Mouse (Mus musculus) limb, embryonic 15.5 days (tissue): Measurements from ENCODE around the gene Pdgfd. TPM values are rescaled to one million over a fixed set of nuclear protein-coding genes. Genes with fewer than 3 reads are reported as not detected.

Experiments used
- ATAC-seq: fragments of 200-750 bp; cut with Nextera tagmentation; 2 replicates; pipeline ENCODE4 v1.8.0; 2017; ENCODE audit warnings: low read depth, moderate TSS enrichment; ENCODE audit not compliant: insufficient number of reproducible peaks, low FRiP score, low TSS enrichment
- H3K27ac ChIP-seq: fragments of 300-500 bp; sonication (generic); 2 replicates; pipeline ENCODE4 v1.5.1; 2015; ENCODE audit warnings: moderate library complexity, mild to moderate bottlenecking, inconsistent platforms
- H3K27me3 ChIP-seq: fragments of 300-500 bp; sonication (generic); 2 replicates; pipeline ENCODE4 v1.6.1; 2015; ENCODE audit warnings: inconsistent platforms
- H3K36me3 ChIP-seq: fragments of 300-500 bp; sonication (generic); 2 replicates; pipeline ENCODE4 v1.6.1; 2015; ENCODE audit warnings: inconsistent platforms
- H3K4me1 ChIP-seq: fragments of 300-500 bp; sonication (generic); 2 replicates; pipeline ENCODE4 v1.6.1; 2015; ENCODE audit warnings: inconsistent platforms
- H3K4me2 ChIP-seq: fragments of 300-500 bp; sonication (generic); 2 replicates; pipeline ENCODE4 v1.6.1; 2015; ENCODE audit warnings: mild to moderate bottlenecking, inconsistent platforms
- H3K4me3 ChIP-seq: fragments of 300-500 bp; sonication (generic); 2 replicates; pipeline ENCODE4 v1.5.1; 2015; ENCODE audit warnings: mild to moderate bottlenecking, inconsistent platforms
- H3K9ac ChIP-seq: fragments of 300-500 bp; sonication (generic); 2 replicates; pipeline ENCODE4 v1.6.1; 2015; ENCODE audit warnings: inconsistent platforms
- H3K9me3 ChIP-seq: fragments of 300-500 bp; sonication (generic); 2 replicates; pipeline ENCODE4 v1.6.1; 2016; ENCODE audit warnings: inconsistent platforms
- WGBS: fragments of 180-500 bp; shearing (Covaris S2); methylation state at CpG from one replicate; pipeline ENCODE4 v1.1.7; 2015; 5-methylcytosine and 5-hydroxymethylcytosine counted together
- polyA plus RNA-seq: library from polyadenylated mRNA; unstranded; fragments of >200 nt; fragmentation: Nextera tagmentation; extraction: Ambion mirVana; gene quantifications from 2 replicates; pipeline ENCODE4 v1.2.1, GENCODE M21; 2015

Gene Pdgfd
- polyA plus RNA-seq, 1 experiment from 2014 or later, result 9.2 TPM

DNA sequence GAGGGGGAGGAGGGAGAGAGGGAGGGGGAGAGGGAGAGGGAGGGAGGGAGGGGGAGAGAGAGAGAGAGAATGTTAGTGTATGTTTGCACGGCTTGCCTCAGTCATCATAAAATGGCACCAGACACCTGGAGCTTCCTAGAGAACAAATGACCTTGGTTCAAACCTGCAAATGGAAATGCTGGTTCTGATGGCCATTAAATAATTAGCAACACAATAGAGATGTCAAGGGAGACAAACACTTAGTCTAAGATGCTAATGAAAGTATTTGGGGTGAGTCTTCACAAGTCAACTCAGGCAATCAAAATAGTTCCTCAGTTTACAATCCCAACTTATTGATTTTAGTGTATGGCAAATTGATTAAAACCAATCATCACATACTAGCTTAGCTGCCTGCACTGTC, 198.2 kb downstream of the Pdgfd start:
- Histone ChIP-seq H3K4me1 (no peaks in the 10 kb centered on the region), H3K4me3 (no peak overlapping the region), H3K36me3 (no peaks in the 10 kb centered on the region), H3K27ac (no peak overlapping the region), H3K27me3 (no peaks in the 10 kb centered on the region), H3K4me2 (no peak overlapping the region), H3K9ac (no peak overlapping the region), H3K9me3 (no peaks in the 10 kb centered on the region)
- WGBS, result 41% methylated on average over 1 of the region's 1 CpGs
- ATAC-seq, result no peak

DNA sequence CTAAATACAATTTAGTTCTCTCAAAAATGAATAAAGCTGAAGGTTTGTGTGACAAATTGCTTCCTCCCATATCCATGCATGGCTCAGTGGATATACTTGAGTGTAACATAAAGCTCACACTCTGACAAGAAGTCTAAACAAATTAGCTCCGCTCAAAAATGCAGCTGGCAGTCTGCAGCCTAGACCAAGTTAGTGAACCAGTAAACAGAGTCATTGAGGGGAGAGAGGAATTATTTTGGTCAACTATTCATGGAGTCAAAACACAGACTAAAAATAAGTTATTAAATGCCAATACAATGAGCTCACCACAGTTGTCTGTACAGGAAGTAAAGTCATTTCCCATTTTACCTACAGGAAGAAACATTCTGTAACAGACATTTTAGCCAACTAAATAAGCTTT, 233.4 kb downstream of the Pdgfd start:
- no peak for ATAC-seq

DNA sequence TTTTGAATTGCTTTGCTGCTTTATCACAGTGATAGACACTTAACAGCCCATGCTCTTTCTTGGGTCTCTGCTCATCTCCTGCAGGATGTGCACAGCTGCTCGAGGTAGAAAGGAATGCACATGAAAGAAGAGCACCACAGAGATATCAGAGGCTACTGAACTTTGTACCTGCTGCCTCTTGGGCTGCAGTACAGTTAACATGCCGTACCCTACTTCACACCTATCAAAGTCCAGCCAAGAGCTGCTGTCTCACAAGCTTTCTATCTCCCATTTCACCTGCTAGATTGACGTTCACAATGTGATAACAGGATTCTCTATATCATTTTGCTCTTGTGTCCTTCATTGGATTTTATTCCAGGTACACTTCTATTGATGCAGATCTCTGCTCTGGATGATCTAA, 238.2 kb downstream of the Pdgfd start:
- 67% methylated on average over 3 of the region's 3 CpGs for WGBS
- H3K9ac ChIP-seq, result no peak overlapping the region
- no peak overlapping the region for H3K4me2 ChIP-seq
- H3K9me3 ChIP-seq, result no peaks in the 10 kb centered on the region
- no peak overlapping the region for H3K4me3 ChIP-seq
- no peak overlapping the region for H3K27ac ChIP-seq
- no peaks in the 10 kb centered on the region for H3K36me3 ChIP-seq
- H3K4me1 ChIP-seq, result no peaks in the 10 kb centered on the region
- no peak for ATAC-seq
- H3K27me3 ChIP-seq, result no peaks in the 10 kb centered on the region

More for the DNA sequence above, 233.4 kb downstream of the Pdgfd start:
- Histone ChIP-seq H3K9me3 (no peaks in the 10 kb centered on the region), H3K27ac (no peak overlapping the region), H3K4me1 (no peaks in the 10 kb centered on the region), H3K4me2 (no peak overlapping the region), H3K4me3 (no peak overlapping the region), H3K36me3 (no peaks in the 10 kb centered on the region), H3K27me3 (no peaks in the 10 kb centered on the region), H3K9ac (no peak overlapping the region)
- WGBS, result 61% methylated on average over 1 of the region's 1 CpGs

DNA sequence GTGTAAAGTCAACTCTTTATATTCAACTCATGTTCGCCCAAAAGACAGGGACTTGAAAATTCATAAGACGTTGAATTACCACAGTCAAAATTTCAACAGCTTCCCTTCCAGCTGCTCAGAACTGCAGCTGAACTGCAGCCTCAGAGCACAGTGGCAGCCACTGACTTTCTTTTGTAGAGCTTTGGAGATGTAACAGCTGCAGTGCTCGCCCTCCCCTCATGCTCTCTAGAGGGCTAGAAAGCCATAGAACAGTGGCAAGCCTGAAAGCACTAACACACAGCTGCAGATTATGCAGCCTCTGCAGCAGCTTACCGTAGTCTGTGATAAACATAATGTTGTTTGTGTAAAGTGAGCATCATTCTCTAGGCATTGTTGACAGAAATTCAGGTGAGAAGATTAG, 239.6 kb downstream of the Pdgfd start:
- H3K9me3 ChIP-seq, result no peaks in the 10 kb centered on the region
- no peak for ATAC-seq
- H3K36me3 ChIP-seq, result no peaks in the 10 kb centered on the region
- no peak overlapping the region for H3K27ac ChIP-seq
- H3K4me3 ChIP-seq, result no peak overlapping the region
- no peak overlapping the region for H3K9ac ChIP-seq
- no peaks in the 10 kb centered on the region for H3K27me3 ChIP-seq
- WGBS, result 62% methylated on average over 4 of the region's 4 CpGs
- H3K4me2 ChIP-seq, result no peak overlapping the region
- no peaks in the 10 kb centered on the region for H3K4me1 ChIP-seq

DNA sequence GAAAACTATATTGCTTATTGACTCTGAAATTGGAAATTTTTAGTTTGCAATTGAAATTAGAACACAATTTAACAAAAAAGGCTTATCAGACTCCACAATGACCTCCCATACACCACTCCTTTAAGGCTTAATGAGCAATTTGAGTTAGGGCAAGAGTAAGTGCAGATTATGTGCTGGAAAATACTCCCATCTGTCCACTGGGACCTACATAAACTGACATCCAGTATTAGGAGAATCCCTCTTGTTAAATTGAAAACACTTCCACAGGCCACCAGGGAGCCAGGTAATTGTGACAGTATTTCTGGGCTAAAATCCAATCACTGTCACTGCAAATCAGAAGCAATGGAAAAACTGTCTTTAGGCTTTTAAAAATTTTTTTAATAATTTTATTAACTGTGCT, 256.2 kb downstream of the Pdgfd start:
- no peak for ATAC-seq

More for the DNA sequence above, 256.2 kb downstream of the Pdgfd start:
- no peak overlapping the region for H3K4me3 ChIP-seq
- no peaks in the 10 kb centered on the region for H3K9me3 ChIP-seq
- no peaks in the 10 kb centered on the region for H3K27me3 ChIP-seq
- H3K4me2 ChIP-seq, result no peak overlapping the region
- H3K36me3 ChIP-seq, result no peaks in the 10 kb centered on the region
- no peaks in the 10 kb centered on the region for H3K4me1 ChIP-seq
- H3K9ac ChIP-seq, result no peak overlapping the region
- no peak overlapping the region for H3K27ac ChIP-seq

Other genes with a start within 250 kb of the Pdgfd start
- 0.02 and 0.04 TPM in 2 replicates for gene Ddi1, start 101.3 kb downstream of the Pdgfd start, polyA plus RNA-seq